Mouse (Mus musculus) megakaryocyte, embryonic 14.5 days (primary cell): ENCODE results near the gene Olfr1269.

ENCODE experiments used
- FLI1 ChIP-seq: IDR thresholded peaks from 2 replicates; pipeline ENCODE4 v1.6.1; 2012; ENCODE audit warnings: low read length, inconsistent platforms, mixed read lengths
- GATA1 ChIP-seq: IDR thresholded peaks from 3 replicates; pipeline ENCODE4 v1.6.1; 2012; ENCODE audit warnings: mixed read lengths, low read length, inconsistent platforms, borderline replicate concordance

DNA sequence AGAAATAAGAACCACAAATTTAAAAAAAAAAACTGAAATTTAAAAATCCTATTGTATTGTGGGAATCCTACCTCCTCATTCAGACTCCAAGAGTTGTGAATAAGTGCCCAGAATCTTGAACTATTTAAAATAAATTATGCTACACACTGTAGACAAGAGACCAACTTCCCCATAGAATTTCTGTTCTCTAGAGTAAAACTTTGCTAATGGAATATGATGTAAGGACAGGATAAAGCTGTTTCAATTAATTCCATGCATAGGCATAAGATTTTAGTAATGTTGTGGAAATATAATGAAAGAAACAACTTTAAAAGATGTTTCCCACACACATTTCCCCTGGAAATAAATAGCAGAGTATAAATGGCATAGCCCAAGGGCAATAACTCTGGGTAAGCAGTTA is 21.0 kb upstream of the Olfr1269 start, which contains the start of gene Olfr32:
- TF ChIP-seq GATA1: no peak
- TF ChIP-seq FLI1: no peak
